Mouse (Mus musculus) adrenal gland, postnatal 25 days (tissue): Measurements from ENCODE around the gene Prkg1. TPM values are rescaled to one million over a fixed set of nuclear protein-coding genes. Genes with fewer than 3 reads are reported as not detected.

Experiments used
- DNase-seq: peaks from one replicate; pipeline ENCODE4 v3.0.0; 2021; ENCODE audit warnings: mixed read lengths
- long read RNA-seq: library from polyadenylated mRNA; stranded (forward); transcript quantifications from one replicate; pipeline ENCODE4 v2.0.0, GENCODE M21; 2021
- total RNA-seq: library from RNA; stranded (reverse); gene quantifications from 2 replicates; pipeline ENCODE4 v1.2.3, GENCODE M21; 2021

The Prkg1 gene
- total RNA-seq, result 7.7 and 8.2 TPM in 2 replicates
- long read RNA-seq, partial matches to known transcripts, result 1 of 6 reads
- long read RNA-seq, other reads (novel, unspliced or antisense), result 5 of 6 reads

DNA sequence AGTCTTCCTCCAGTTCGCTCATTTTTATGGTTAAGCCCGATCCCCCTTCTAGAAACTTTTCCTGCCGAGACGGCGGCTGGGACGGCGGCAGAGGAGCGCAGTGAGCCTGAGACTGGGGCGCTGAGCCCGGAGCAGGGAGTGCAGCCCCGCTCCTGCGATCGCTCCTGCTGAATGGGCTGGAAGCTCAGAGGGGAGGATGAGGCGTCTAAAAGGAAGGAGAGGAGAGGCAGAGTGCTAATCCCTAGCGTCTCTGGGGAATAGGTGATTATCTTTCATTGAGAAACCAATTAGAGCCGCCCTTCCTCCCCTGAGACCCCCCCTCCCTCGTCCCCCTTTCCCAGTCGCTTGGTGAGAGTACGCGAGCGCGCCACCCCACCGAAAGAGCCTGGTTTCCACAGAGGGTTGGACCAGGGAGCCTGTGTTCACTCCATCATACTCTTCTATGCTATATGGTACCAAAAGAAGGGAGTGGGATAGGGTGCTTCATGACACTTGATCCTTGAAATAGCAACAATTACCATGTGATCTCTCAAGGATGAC lies at the start of gene Prkg1:
Gene Prkg1, minus strand, starts transcription at position 233 of the 540 bp plus-strand sequence.
- peak; percentile 38 for DNase-seq

- no peak for DNase-seq
Observed at GRCm38 (mm10) chr19:31813087-31813486, 48.3 kb upstream of the Prkg1 start.

GRCm38 (mm10) chr19:31811371-31811770 lies 46.5 kb upstream of the Prkg1 start:
- DNase-seq, result no peak

DNA sequence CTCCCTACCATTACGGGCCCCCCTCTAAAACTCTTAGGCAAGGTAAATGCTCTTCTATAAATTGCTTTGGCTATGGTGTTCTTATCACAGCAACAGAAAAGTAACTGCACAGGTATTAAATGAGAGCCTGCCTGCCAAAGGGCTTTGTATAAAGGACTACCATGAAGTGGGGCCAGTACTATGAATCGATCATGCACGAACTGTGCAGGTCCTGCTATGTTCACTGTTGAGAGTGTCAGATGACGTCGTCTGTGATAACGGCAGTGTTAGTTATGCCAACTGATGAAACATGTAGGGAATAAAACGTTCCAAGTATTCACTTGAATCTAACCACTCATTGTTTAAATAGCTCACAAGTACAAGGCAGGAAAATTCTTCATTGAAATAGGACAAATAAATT lies 40.6 kb upstream of the Prkg1 start:
- no peak for DNase-seq

GRCm38 (mm10) chr19:31795485-31796046 lies 30.7 kb upstream of the Prkg1 start:
- DNase-seq, result peak; percentile 2

DNA sequence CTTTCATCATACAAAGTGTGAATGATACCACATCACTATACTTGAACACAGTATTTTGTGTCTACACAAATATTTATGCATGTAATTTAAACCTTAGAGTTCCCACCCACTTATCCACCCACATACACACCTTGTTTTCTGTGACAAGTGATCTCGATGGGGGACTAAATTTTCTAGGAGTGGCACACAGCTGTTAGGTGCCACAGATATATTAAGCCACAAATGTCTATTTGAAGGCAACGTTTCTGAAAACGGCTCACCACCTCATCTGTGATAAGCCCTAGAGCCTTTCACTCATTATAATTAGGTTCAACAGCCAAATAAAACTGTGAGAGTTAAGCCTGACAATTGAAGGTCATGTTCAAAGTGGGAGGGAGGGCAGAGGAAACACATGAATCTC lies 26.9 kb upstream of the Prkg1 start:
- DNase-seq, result no peak

- no peak for DNase-seq
Observed at GRCm38 (mm10) chr19:31781521-31782018, 16.7 kb upstream of the Prkg1 start.

- no peak for DNase-seq
Observed at GRCm38 (mm10) chr19:31781077-31781476, 16.2 kb upstream of the Prkg1 start.

DNA sequence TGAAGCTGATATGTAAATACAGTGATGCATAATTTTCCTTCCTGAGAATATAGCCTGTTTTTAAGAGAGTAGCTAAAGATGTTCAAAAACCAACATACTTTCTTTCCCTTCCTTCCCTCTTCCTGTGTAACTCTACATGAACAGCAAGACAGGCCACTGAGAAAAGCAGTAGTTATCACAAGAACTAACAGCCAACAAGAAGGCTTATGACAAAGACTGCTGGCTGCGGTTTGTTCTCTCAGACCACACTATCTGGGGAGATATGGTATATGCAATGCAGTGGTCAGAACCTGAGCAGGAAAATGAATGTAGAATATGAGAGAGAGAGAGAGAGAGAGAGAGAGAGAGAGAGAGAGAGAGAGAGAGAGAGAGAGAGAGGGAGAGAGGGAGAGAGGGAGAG lies 15.4 kb upstream of the Prkg1 start:
- DNase-seq, result no peak

DNA sequence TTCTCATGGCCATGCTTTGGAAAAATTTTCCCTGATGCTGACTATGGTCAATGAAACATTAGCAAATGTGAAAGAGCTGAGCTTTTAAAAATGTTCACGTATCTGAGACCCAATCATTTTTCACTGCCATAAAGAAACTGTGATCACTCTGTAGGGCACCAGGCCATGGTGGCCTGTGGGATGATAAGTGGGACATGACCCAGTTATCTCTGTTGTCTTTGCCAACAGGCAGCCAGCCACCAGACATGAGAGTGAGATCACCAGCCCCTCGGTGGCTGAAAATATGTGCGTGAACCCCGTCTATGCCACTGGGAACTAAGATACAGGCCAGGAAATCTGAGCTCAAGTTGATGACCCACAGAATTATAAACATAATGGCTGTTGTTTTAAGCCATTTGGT lies 14.2 kb upstream of the Prkg1 start:
- peak; percentile 2 for DNase-seq

DNA sequence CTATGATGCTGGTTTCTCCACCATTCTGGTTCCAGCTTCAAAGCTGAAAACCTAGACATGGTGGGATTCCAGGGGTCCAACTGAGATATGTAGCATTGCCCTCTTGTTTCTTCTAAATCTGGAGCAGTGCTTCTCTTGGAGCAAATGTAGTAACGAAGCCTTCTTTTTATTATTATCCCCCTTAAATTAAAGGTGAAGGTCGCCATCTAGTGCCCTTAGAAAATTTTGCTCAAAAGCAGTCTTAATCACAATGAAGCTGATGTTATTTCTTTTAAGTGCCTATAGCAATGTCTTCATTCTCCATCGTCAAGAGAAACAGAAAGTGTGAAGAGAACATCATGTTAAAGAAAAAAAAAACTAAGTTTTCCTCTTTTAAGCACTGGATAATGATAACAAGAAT lies 2.2 kb upstream of the Prkg1 start:
- no peak for DNase-seq

GRCm38 (mm10) chr19:31765451-31765850 lies 618 bp upstream of the Prkg1 start:
- no peak for DNase-seq

GRCm38 (mm10) chr19:31763951-31764800 lies 657 bp downstream of the Prkg1 start:
- DNase-seq, result peak; percentile 41

DNA sequence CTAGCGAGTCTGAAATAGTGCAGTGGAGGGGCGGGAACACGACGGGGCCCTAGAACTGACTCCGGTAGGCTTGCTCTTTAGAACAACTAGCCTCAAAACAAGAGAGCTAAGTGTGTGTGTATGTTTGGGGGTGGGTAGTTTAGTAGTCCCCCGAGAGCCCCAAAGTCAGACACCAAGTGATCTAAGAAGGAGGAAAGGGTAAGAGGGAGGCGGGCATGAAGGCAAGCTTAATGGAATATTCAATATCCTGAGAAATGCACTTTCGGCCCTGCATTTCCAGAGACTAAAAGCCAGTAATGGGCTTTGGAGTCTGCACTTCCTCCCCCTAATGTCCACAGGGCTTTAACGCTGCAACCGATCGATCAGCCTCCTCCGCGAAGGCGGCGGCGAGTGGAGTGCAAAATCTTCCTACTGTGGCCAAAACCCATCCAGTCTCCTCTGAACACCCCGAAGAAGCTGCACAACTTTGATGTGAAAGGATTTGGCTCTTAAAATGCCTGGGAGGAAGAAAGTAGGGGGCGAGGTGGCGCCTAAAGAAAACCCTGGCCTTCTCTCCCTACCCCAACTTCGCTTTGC lies 1.5 kb downstream of the Prkg1 start:
- no peak for DNase-seq

GRCm38 (mm10) chr19:31762411-31763245 lies 2.2 kb downstream of the Prkg1 start:
- DNase-seq, result peak; percentile 42

- no peak for DNase-seq
Observed at GRCm38 (mm10) chr19:31759855-31760254, 5.0 kb downstream of the Prkg1 start.

GRCm38 (mm10) chr19:31755929-31756792 lies 8.7 kb downstream of the Prkg1 start:
- peak; percentile 28 for DNase-seq

DNA sequence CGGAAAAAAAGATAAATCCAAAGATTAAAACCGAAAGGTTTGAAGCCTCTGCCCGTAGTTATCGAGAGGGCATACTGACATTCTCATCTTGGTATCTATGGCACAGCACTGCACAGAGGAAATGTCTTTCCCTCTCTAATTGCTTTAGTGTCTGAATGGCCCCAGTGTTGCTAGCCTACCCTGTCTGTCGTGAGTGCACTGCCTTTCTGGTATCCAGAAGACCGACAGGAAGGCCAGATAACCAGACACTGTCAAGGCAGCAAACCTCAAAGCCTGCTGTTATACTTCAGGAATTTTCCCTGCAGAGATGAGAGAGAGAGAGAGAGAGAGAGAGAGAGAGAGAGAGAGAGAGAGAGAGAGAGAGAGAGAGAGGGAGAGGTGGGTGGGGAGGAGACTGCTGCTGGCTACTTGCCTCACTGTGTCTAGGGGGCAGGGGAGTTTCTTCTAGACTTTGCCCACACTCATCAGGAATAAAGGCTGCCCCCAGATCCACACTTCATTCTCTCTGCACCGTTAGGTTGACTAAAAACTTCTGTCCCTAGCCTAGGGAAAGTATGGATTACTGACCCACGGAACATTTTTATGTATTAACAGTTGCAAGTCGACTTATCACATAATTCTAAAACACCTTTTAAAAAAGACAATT lies 10.1 kb downstream of the Prkg1 start:
- DNase-seq, result no peak

- no peak for DNase-seq
Observed at GRCm38 (mm10) chr19:31750976-31751676, 13.7 kb downstream of the Prkg1 start.

DNA sequence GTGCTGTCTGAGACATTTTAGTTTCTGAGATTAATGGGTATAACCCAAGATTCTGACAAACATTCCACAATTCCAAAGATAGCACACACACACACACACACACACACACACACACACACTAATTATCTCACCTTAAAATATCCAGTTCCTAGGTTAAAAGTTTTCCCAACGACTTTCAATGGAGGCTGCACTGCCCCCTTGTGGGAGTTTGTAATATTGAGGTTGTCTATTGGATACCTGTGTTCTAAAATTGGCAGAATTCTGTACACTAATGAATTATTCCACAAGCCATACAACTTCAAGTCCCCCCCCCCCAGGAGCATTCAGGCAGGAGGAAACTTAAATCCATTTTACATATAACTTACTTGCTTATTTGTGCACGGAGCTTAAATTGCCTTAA lies 18.2 kb downstream of the Prkg1 start:
- peak; percentile 45 for DNase-seq
